Mouse (Mus musculus) embryonic fibroblast, embryonic 13.5 days (primary cell): ENCODE results near the gene Dzip3. TPM values are rescaled to one million over a fixed set of nuclear protein-coding genes. Genes with fewer than 3 reads are reported as not detected.

Experiments
- H3K27ac ChIP-seq: 2 replicates; pipeline ENCODE4 v1.5.1; 2012; ENCODE audit warnings: low read length, control low read depth, inconsistent platforms; ENCODE audit not compliant: insufficient read depth
- H3K4me1 ChIP-seq: 2 replicates; pipeline ENCODE4 v1.6.1; 2011; ENCODE audit warnings: low read length; ENCODE audit not compliant: control insufficient read depth, insufficient read depth
- H3K4me3 ChIP-seq: 2 replicates; pipeline ENCODE4 v1.5.1; 2011; ENCODE audit warnings: mild to moderate bottlenecking, control low read depth, low read length; ENCODE audit not compliant: insufficient read depth
- CTCF ChIP-seq: IDR thresholded peaks from 2 replicates; pipeline ENCODE4 v1.5.1; 2011; ENCODE audit warnings: mild to moderate bottlenecking, control low read depth, low read length, moderate library complexity, borderline replicate concordance; ENCODE audit not compliant: insufficient read depth
- POLR2A ChIP-seq: IDR thresholded peaks from 2 replicates; pipeline ENCODE4 v1.6.1; 2011; ENCODE audit warnings: low read depth, mild to moderate bottlenecking, control low read depth, low read length, moderate library complexity
- polyA plus RNA-seq: library from polyadenylated mRNA; stranded (reverse); fragments of >200 nt; gene quantifications from 2 replicates; pipeline ENCODE4 v1.2.4, GENCODE M21; 2011; ENCODE audit warnings: low read depth; ENCODE audit not compliant: missing spikeins, insufficient read length

Gene Dzip3
- polyA plus RNA-seq, 1 experiment, result 39.7 TPM

DNA sequence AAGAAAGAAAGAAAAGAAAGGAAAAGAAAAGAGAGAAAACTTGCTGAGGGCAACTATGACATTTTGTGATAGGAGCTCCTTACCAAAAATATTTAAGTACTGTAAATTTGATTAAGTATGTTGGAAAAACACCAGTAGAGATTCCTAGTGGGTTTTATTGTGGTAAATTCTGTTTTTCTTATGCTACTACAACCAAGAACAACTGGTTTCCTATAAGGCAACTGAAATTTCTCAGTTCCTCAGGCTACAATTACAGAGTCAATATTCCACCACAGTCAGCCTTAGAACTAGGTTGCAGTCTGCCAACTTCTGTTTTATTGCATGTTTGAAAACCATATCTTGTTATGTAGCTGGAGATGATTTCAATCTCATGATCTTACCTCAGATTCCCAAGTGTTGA is 4.3 kb downstream of the Dzip3 start:
- H3K4me1 ChIP-seq, result no peaks in the 10 kb centered on the region
- no peak overlapping the region for H3K27ac ChIP-seq
- TF ChIP-seq POLR2A (no peak), CTCF (no peak)
- H3K4me3 ChIP-seq, result no peak overlapping the region

DNA sequence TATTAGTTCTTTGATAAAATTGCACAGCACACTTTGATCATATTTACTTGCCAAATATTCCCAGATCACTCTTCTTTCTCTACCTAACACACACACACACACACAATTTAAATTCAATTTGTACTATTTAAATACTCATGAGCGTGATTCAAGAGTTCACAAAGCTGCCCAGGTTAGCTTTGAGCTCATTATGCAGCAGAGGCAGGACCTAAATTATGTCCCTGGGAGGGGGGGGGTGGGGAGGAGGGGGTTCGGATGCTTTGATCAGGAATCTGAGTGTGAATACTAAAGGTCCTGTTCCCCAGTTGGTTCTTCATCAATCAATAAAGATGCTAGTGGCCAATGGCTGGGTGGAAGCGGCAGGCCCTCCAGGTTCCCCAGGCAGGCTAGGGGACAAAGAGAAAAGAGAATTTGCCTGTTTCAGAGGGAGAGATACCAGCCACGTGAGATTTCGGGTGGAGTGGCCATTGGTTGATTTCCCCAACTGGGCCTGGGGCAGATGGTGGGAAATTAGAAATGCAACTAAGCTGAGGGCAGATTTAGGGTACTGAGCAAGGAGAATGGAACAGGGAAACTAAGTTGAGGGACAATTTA is 8.8 kb downstream of the Dzip3 start:
- Histone ChIP-seq H3K4me1 (no peaks in the 10 kb centered on the region), H3K4me3 (no peak overlapping the region), H3K27ac (no peak overlapping the region)
- TF ChIP-seq POLR2A (no peak), CTCF (no peak)

DNA sequence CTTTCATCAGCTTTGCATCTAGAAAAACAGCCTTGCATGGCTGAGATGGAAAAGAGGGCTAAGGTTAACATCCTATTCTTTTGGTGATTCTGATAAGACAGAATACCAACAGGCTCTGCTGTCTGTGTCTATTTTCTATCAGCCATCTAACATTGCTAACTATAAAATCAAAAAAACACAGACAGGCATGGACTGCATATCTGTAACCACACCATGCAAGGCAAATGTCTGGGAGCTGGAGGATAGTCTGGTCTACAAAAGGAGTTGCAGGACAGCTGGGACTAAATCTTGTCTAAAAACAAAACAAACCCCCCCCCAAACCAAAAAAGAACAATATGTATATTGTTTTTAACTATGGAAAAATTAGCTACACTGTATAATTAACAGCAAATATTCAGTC is 14.0 kb downstream of the Dzip3 start:
- TF ChIP-seq CTCF (no peak), POLR2A (no peak)
- H3K4me1 ChIP-seq, result no peaks in the 10 kb centered on the region
- no peak overlapping the region for H3K27ac ChIP-seq
- no peak overlapping the region for H3K4me3 ChIP-seq

DNA sequence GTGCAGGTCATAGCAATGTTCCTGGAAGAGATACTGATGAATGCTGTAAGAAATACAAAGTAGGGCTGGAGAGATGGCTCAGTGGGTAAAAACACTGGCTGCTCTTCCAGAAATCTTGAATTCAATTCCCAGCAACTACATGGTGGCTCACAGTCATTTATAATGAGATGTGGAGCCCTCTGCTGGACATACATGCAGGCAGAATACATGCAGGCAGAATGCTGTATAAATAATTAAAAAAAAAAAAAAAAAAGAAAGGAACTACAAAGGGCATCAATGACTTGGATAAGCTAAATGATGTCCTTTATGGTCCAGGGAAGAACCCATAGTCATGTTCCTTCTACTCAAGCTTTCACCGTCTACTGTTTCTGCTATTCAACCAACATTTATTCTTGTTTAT is 20.4 kb downstream of the Dzip3 start:
- H3K4me3 ChIP-seq, result no peak overlapping the region
- no peaks in the 10 kb centered on the region for H3K4me1 ChIP-seq
- H3K27ac ChIP-seq, result no peak overlapping the region
- no peak for TF ChIP-seq CTCF
- TF ChIP-seq POLR2A, result no peak

DNA sequence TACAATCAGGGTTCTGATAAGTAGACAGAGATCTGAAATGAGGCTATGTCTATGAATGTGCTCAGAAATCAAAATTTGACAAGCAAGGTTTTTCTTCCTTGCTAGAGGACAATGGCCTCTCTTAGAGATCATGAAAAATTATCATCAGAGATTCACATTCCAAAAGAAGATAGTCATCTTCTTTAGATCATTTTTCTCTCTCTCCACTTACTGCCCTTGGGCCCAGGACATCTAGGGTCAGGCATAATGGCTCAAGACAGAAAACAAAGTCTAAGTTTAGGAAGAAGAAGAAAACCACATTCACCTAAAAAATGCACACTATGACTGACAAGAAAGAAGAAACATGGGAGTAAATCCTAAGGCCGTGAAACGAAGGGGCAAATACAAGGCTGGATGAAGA is 21.0 kb downstream of the Dzip3 start:
- TF ChIP-seq CTCF (no peak), POLR2A (no peak)
- Histone ChIP-seq H3K4me1 (no peaks in the 10 kb centered on the region), H3K27ac (no peak overlapping the region), H3K4me3 (no peak overlapping the region)

DNA sequence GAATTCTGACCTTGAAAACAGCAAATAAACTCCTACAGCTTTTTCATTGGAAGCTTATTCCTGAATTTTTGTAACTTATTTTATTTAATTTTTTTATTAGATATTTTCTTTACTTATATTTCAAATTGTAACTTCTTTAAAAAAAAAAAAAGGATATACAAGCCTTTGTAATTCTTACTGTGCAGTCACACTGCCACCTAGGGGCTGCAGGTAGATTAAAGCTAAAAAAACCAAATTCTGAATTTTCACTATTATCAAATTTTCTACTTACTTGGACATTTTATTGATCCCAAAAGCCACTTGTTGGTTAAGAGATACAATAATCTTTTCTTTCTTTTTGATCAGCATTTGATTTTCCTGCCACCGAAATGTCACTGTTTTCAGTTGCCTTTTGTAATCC is 52.2 kb downstream of the Dzip3 start:
- H3K4me1 ChIP-seq, result no peaks in the 10 kb centered on the region
- H3K27ac ChIP-seq, result no peak overlapping the region
- TF ChIP-seq POLR2A, result no peak
- no peak for TF ChIP-seq CTCF
- H3K4me3 ChIP-seq, result no peak overlapping the region

DNA sequence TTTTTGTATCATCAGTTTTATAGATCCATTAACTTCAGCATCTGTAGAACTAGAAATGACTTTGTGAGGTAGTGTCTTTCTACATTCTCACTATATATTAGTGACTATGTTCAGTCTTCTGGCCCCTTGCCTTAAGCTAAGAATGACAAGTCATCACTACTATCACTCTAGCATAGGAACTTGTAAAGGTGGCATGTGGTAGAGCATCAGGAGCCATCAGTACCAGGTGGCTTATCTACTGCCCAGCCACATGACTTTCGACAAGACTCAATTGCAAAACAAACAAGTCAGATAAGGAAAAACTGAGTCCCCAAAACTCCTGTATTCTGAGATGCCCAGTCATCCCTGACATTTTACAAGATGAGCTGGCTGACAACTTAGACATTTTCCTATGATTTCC is 70.2 kb downstream of the Dzip3 start:
- TF ChIP-seq CTCF, result no peak
- no peak for TF ChIP-seq POLR2A
- Histone ChIP-seq H3K27ac (no peak overlapping the region), H3K4me1 (no peaks in the 10 kb centered on the region), H3K4me3 (no peak overlapping the region)

DNA sequence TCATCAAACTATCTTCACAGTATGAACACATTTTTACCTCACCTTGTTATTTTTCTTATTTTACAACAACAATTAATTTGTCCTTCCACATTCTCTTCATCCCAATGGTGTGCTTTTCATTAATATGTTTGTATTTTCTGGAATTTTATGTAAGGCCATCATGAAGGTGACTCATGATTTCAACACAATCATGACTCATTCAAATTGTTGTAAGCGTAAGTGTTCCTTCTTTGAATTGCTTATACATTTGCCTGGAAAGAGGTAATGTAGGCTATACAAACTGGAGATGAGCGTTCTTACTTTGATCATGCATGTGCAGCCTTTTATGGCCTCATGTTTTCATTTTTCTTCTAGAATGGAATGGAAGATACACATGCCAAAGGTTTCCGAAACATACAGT is 80.8 kb downstream of the Dzip3 start:
- no peak overlapping the region for H3K4me3 ChIP-seq
- TF ChIP-seq CTCF, result no peak
- TF ChIP-seq POLR2A, result no peak
- no peak overlapping the region for H3K27ac ChIP-seq
- no peaks in the 10 kb centered on the region for H3K4me1 ChIP-seq

DNA sequence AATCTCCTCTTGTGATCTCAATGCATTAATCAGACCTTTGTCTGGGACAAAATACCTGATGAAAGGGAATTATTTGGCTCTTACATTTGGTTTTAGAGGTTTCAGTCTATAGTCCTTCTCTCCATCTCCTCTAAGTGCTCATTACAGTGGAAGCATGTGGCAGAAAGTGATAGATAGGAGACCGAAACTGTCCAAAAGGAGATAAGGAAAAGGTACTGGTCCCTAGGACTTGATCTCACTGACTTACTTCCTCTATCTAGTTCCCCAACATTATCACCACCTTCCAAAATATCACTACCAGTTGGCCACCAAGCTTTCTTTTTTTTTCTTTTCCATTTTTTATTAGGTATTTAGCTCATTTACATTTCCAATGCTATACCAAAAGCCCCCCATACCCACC is 82.8 kb downstream of the Dzip3 start:
- Histone ChIP-seq H3K27ac (no peak overlapping the region), H3K4me1 (no peaks in the 10 kb centered on the region), H3K4me3 (no peak overlapping the region)
- TF ChIP-seq CTCF (no peak), POLR2A (no peak)

DNA sequence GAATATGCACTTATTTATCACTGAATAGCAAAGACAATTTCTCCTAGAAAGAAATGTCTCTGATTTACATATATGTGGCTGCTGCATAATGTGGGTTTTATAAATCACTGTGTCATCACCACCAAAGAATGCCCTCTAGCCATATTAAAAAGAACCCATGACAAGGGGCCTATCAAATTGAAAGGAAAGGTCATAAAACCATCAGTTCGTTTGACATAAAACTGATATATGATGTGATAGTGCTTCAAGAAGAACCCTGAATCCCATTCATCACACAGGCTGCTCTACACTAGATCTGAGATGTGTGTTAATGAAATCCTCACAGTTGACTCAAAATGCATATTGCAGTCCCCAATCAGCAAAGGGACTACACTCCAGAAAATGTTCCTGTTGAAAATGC is 94.1 kb downstream of the Dzip3 start:
- H3K4me3 ChIP-seq, result no peak overlapping the region
- H3K27ac ChIP-seq, result no peak overlapping the region
- TF ChIP-seq POLR2A, result no peak
- no peak for TF ChIP-seq CTCF
- H3K4me1 ChIP-seq, result no peaks in the 10 kb centered on the region

DNA sequence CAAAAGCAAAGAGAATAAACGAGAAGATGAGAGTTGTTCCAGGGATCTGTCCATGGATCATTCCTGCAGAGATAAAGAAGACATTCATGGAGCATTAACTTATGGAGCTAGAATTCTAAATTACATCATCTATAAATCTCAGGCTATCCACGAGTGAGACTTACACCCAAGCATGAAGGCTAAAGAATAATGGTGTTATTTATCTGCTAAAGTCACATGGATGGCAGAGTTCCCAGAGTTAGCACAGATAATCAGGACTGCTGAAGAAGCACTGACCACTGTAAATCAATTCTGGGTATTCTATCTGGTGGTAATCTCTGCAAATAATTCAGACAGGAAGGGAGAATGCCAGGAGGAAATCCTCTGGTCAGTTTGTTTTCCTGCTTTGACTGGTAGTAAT is 103.2 kb downstream of the Dzip3 start:
- no peak overlapping the region for H3K27ac ChIP-seq
- H3K4me1 ChIP-seq, result no peaks in the 10 kb centered on the region
- H3K4me3 ChIP-seq, result no peak overlapping the region
- TF ChIP-seq POLR2A, result no peak
- no peak for TF ChIP-seq CTCF

Other genes starting within 250 kb of the Dzip3 start
- not detected in 2 replicates for gene Trat1, start 222.1 kb downstream of the Dzip3 start, polyA plus RNA-seq
- gene Retnlb, start 177.3 kb downstream of the Dzip3 start, polyA plus RNA-seq, result not detected in 2 replicates
- not detected in 2 replicates for gene Retnla, start 151.6 kb downstream of the Dzip3 start, polyA plus RNA-seq
- not detected in 2 replicates for gene Retnlg, start 121.5 kb downstream of the Dzip3 start, polyA plus RNA-seq
- 43.8 and 67.7 TPM in 2 replicates for gene Cip2a, start within 50 bp of the Dzip3 start, polyA plus RNA-seq
- gene Myh15, start 63.3 kb upstream of the Dzip3 start, polyA plus RNA-seq, result not detected in 2 replicates